Mouse (Mus musculus): ENCODE measurements around the gene Rasgrp1. TPM values are rescaled to one million over a fixed set of nuclear protein-coding genes. Genes with fewer than 3 reads are reported as not detected.

Gene Rasgrp1
- total and polyA plus RNA-seq, 3 experiments: 0.38 to 0.83 (median 0.42) TPM

DNA sequence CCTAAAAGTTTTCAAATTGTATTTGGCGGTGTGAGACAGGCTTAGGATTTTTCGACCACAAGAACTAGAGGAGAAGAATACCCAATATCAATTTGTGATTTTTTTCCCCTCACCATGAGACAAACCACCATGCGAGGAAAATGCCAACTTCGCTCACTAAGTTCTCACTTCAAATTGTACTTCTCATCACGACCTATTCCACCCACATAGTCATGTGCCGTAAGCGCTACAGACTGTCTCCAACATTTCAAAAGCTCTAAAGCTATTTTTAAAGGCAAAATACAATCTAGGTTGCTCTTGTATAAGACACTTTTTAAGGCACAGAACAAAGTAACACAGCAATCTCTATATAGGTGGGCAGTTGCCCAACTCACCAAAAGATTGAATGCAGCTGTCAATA lies 4.9 kb downstream of the Rasgrp1 start:
- no peak overlapping the region for H3K9ac ChIP-seq (ENCODE audit: insufficient read depth, low read depth)

DNA sequence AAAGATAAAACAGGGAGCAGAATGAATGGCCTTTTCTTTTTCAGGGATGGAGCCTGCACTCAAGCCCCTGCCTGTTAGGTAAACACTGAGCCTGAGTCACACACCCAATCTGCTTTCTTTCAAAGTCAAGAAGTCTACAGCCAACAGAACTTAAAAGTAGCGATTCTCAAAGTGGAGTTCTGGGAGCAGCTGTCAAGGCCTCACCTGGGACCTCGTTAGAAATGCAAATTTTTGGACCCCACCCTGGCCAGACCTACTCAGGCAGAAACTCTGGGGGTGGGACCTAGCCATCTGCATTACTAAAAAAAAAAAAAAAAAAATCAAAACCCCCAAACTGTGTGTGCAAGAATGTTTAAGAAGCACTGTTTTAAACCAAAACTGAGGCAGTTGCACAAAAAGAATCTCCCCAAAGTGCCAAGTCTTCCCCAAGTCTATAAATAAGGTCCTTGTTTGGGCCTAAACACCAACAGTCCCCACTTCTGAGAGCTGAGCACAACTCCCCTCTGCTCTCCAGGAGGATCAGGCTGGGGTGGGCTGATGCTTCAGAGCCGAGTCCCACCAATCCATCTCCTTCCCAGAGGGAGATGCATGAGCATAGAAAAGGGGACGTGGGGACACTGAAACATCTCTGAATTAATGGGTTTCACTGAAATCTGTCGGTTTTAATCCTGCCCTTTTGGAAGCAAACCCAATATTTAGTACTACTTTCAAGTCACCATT lies 5.7 kb downstream of the Rasgrp1 start:
- Histone ChIP-seq H3K4me3 (replicated peaks in 1 of 3; ENCODE audit: low read depth in 2 of 3, low read length in 2 of 3, poor library complexity in 1 of 3) (no peak overlapping the region), H3K27me3 (replicated peaks) (no peaks in the 10 kb centered on the region), H3K36me3 (replicated peaks in 1 of 2; ENCODE audit: control insufficient read depth in 1 of 2, insufficient read depth in 1 of 2, low read length in 1 of 2) (no peaks in the 10 kb centered on the region), H3K9ac (ENCODE audit: insufficient read depth, low read depth) (no peak overlapping the region), H3K27ac (ENCODE audit: insufficient read depth, low read depth) (no peak overlapping the region), H3K4me1 (ENCODE audit: control insufficient read depth in 1 of 2, insufficient read depth in 2 of 2) (peaks cover 8 to 55% of the 10 kb centered on the region in 2 experiments), H3K4me2 (ENCODE audit: insufficient read depth, low read depth, poor library complexity, severe bottlenecking) (no peak overlapping the region), H3K9me3 (replicated peaks; ENCODE audit: low read length) (no peaks in the 10 kb centered on the region), H3K79me2 (replicated peaks; ENCODE audit: control insufficient read depth, extremely low read depth, insufficient read depth, poor library complexity, severe bottlenecking) (no peaks in the 10 kb centered on the region)
- in situ Hi-C loops (cut with MboI; ENCODE audit: low pct_ligation_motif_present, low pct_unique_long_range_greater_than_20kb, low sequenced_read_pairs) (no loop called here), dilution Hi-C loops (cut with MboI; ENCODE audit: extremely low pct_ligation_motif_present, extremely low pct_unique_long_range_greater_than_20kb, low sequenced_read_pairs) (no loop called here)
- no peak for TF ChIP-seq PAX5 (IDR thresholded peaks at IDR 0.05; ENCODE audit: low read length)
- peak; percentile 39; the same call in 1 of the 2 replicates for TF ChIP-seq ZNF384 (IDR thresholded peaks at IDR 0.05; ENCODE audit: low read depth, low read length)
- TF ChIP-seq JUND (conservative IDR thresholded peaks at IDR 0.05; ENCODE audit: low read depth, low read length): no peak
- DNase-seq (ENCODE audit: extremely low read depth): no peak

More for the DNA sequence above, 4.9 kb downstream of the Rasgrp1 start:
- no peaks in the 10 kb centered on the region for H3K27me3 ChIP-seq (replicated peaks)
- H3K4me2 ChIP-seq (ENCODE audit: insufficient read depth, low read depth, poor library complexity, severe bottlenecking): no peak overlapping the region
- dilution Hi-C loops (cut with MboI; ENCODE audit: extremely low pct_ligation_motif_present, extremely low pct_unique_long_range_greater_than_20kb, low sequenced_read_pairs) (no loop called here), in situ Hi-C loops (cut with MboI; ENCODE audit: low pct_ligation_motif_present, low pct_unique_long_range_greater_than_20kb, low sequenced_read_pairs) (no loop called here)
- no peaks in the 10 kb centered on the region for H3K79me2 ChIP-seq (replicated peaks; ENCODE audit: control insufficient read depth, extremely low read depth, insufficient read depth, poor library complexity, severe bottlenecking)
- DNase-seq (ENCODE audit: extremely low read depth): no peak
- H3K27ac ChIP-seq (ENCODE audit: insufficient read depth, low read depth): no peak overlapping the region
- no peak for TF ChIP-seq EP300 (IDR thresholded peaks at IDR 0.05; ENCODE audit: low read length)
- no peak for TF ChIP-seq CTCF (conservative IDR thresholded peaks at IDR 0.05 in 1 of 2, IDR thresholded peaks at IDR 0.05 in 1 of 2; ENCODE audit: low read depth in 2 of 2, low read length in 2 of 2)
- TF ChIP-seq NRF1 (IDR thresholded peaks at IDR 0.05; ENCODE audit: low read depth, low read length): no peak
- TF ChIP-seq UBTF (IDR thresholded peaks at IDR 0.05; ENCODE audit: low read depth, low read length): no peak
- TF ChIP-seq MAFK (IDR thresholded peaks at IDR 0.05; ENCODE audit: insufficient replicate concordance, low read length): no peak
- TF ChIP-seq ELF1 (IDR thresholded peaks at IDR 0.05; ENCODE audit: low read depth, low read length): no peak
- TF ChIP-seq NELFE (IDR thresholded peaks at IDR 0.05; ENCODE audit: low read depth, low read length): no peak
- TF ChIP-seq MAX (IDR thresholded peaks at IDR 0.05; ENCODE audit: low read length): no peak
- TF ChIP-seq JUN (IDR thresholded peaks at IDR 0.05; ENCODE audit: insufficient read depth, low read depth, low read length): no peak
- TF ChIP-seq TBP (conservative IDR thresholded peaks at IDR 0.05; ENCODE audit: low read depth, low read length): no peak
- no peak for TF ChIP-seq IRF4 (IDR thresholded peaks at IDR 0.05; ENCODE audit: low read depth, low read length)
- no peak for TF ChIP-seq CHD2 (IDR thresholded peaks at IDR 0.05; ENCODE audit: low read length)
- no peak for TF ChIP-seq MXI1 (IDR thresholded peaks at IDR 0.05; ENCODE audit: low read depth, low read length)
- no peak for TF ChIP-seq MAZ (IDR thresholded peaks at IDR 0.05; ENCODE audit: low read depth, low read length)
- TF ChIP-seq ZMIZ1 (IDR thresholded peaks at IDR 0.05; ENCODE audit: low read depth, low read length): no peak
- TF ChIP-seq USF1 (IDR thresholded peaks at IDR 0.05; ENCODE audit: low read depth, low read length): no peak
- TF ChIP-seq E2F4 (IDR thresholded peaks at IDR 0.05; ENCODE audit: insufficient replicate concordance, low read depth, low read length): no peak
- TF ChIP-seq HCFC1 (IDR thresholded peaks at IDR 0.05; ENCODE audit: low read depth, low read length): no peak
- peaks cover 8 to 48% of the 10 kb centered on the region in 2 experiments for H3K4me1 ChIP-seq (ENCODE audit: control insufficient read depth in 1 of 2, insufficient read depth in 2 of 2)
- peaks cover 2% of the 10 kb centered on the region for H3K9me3 ChIP-seq (replicated peaks; ENCODE audit: low read length)
- no peak overlapping the region for H3K4me3 ChIP-seq (replicated peaks in 1 of 3; ENCODE audit: low read depth in 2 of 3, low read length in 2 of 3, poor library complexity in 1 of 3)
- no peaks in the 10 kb centered on the region for H3K36me3 ChIP-seq (replicated peaks in 1 of 2; ENCODE audit: control insufficient read depth in 1 of 2, insufficient read depth in 1 of 2, low read length in 1 of 2)
